Mouse (Mus musculus) embryonic facial prominence, embryonic 10.5 days (tissue): Measurements from ENCODE around the gene Mta1. TPM values are rescaled to one million over a fixed set of nuclear protein-coding genes. Genes with fewer than 3 reads are reported as not detected.
A peak's percentile ranks its signal among the peaks of the same experiment; 100 is the strongest.

Experiments
- DNase-seq: peaks from one replicate; pipeline ENCODE4 v3.0.0-alpha.2; 2017; ENCODE audit warnings: low spot score
- H3K27ac ChIP-seq: fragments of 300-500 bp; sonication (generic); replicated peaks from 2 replicates; pipeline ENCODE4 v1.5.1; 2016; ENCODE audit warnings: mild to moderate bottlenecking
- H3K27me3 ChIP-seq: fragments of 300-500 bp; sonication (generic); replicated peaks from 2 replicates; pipeline ENCODE4 v1.6.1; 2016; ENCODE audit warnings: low read depth, mild to moderate bottlenecking; ENCODE audit not compliant: poor library complexity, severe bottlenecking
- H3K36me3 ChIP-seq: fragments of 300-500 bp; sonication (generic); replicated peaks from 2 replicates; pipeline ENCODE4 v1.6.1; 2016; ENCODE audit warnings: mild to moderate bottlenecking, moderate library complexity
- H3K4me1 ChIP-seq: fragments of 300-500 bp; sonication (generic); 2 replicates; pipeline ENCODE4 v1.6.1; 2016
- H3K4me3 ChIP-seq: fragments of 300-500 bp; sonication (generic); 2 replicates; pipeline ENCODE4 v1.5.1; 2016; ENCODE audit warnings: mild to moderate bottlenecking, moderate library complexity
- H3K9me3 ChIP-seq: fragments of 300-500 bp; sonication (generic); 2 replicates; pipeline ENCODE4 v1.6.1; 2016; ENCODE audit warnings: mild to moderate bottlenecking
- WGBS: fragments of 180-500 bp; shearing (Covaris S2); methylation state at CpG from one replicate; pipeline ENCODE4 v1.1.7; 2016; 5-methylcytosine and 5-hydroxymethylcytosine counted together
- polyA plus RNA-seq: library from polyadenylated mRNA; unstranded; fragments of >200 nt; fragmentation: Nextera tagmentation; extraction: Ambion mirVana; gene quantifications from 2 replicates; pipeline ENCODE4 v1.2.1, GENCODE M21; 2016

Mta1 gene
- polyA plus RNA-seq, result 20.3 and 21.0 TPM in 2 replicates

- no peaks in the 10 kb centered on the region for H3K27me3 ChIP-seq
- H3K27ac ChIP-seq, result peak within 1 kb of the TSS; percentile 99
- H3K4me3 ChIP-seq, result peak within 1 kb of the TSS; percentile 99
- H3K9me3 ChIP-seq, result no peaks in the 10 kb centered on the region
- peak; percentile 79 for DNase-seq
- H3K36me3 ChIP-seq, result peaks cover 37% of the 10 kb centered on the region
- WGBS, result 3% methylated on average over 53 of the region's 53 CpGs
- peaks cover 41% of the 10 kb centered on the region for H3K4me1 ChIP-seq
Observed at GRCm38 (mm10) chr12:113097749-113098281, at the start of gene Mta1. Mta1 (plus strand) TSS chr12:113098278.

GRCm38 (mm10) chr12:113049836-113050235, 48.2 kb upstream of the Mta1 start:
- no peaks in the 10 kb centered on the region for H3K9me3 ChIP-seq
- H3K4me1 ChIP-seq, result peaks cover 19% of the 10 kb centered on the region
- no peak overlapping the region for H3K27ac ChIP-seq
- peaks cover 94% of the 10 kb centered on the region for H3K36me3 ChIP-seq
- H3K4me3 ChIP-seq, result no peak overlapping the region
- H3K27me3 ChIP-seq, result no peaks in the 10 kb centered on the region
- DNase-seq, result no peak
- WGBS, result 93% methylated on average over 9 of the region's 9 CpGs

GRCm38 (mm10) chr12:113050671-113051070, 47.4 kb upstream of the Mta1 start:
- Histone ChIP-seq H3K9me3 (no peaks in the 10 kb centered on the region), H3K36me3 (peaks cover 94% of the 10 kb centered on the region)
- WGBS, result 82% methylated on average over 12 of the region's 12 CpGs

GRCm38 (mm10) chr12:113051628-113052403, 46.3 kb upstream of the Mta1 start:
- no peaks in the 10 kb centered on the region for H3K9me3 ChIP-seq
- H3K4me1 ChIP-seq, result peaks cover 19% of the 10 kb centered on the region
- H3K27me3 ChIP-seq, result no peaks in the 10 kb centered on the region
- H3K4me3 ChIP-seq, result no peak overlapping the region; the same call in 1 of the 2 replicates
- peak overlapping the region; percentile 82 for H3K27ac ChIP-seq
- WGBS, result 40% methylated on average over 9 of the region's 9 CpGs
- DNase-seq, result peak; percentile 54
- H3K36me3 ChIP-seq, result peaks cover 93% of the 10 kb centered on the region

More at GRCm38 (mm10) chr12:113050671-113051070, 47.4 kb upstream of the Mta1 start:
- Histone ChIP-seq H3K4me3 (no peak overlapping the region), H3K27ac (no peak overlapping the region), H3K4me1 (peaks cover 19% of the 10 kb centered on the region), H3K27me3 (no peaks in the 10 kb centered on the region)
- DNase-seq, result peak; percentile 15

GRCm38 (mm10) chr12:113056089-113056488, 42.0 kb upstream of the Mta1 start:
- Histone ChIP-seq H3K4me3 (no peak overlapping the region), H3K27me3 (no peaks in the 10 kb centered on the region), H3K9me3 (no peaks in the 10 kb centered on the region), H3K27ac (no peak overlapping the region), H3K36me3 (peaks cover 96% of the 10 kb centered on the region), H3K4me1 (peaks cover 12% of the 10 kb centered on the region)
- DNase-seq, result no peak
- WGBS, result 88% methylated on average over 8 of the region's 8 CpGs

GRCm38 (mm10) chr12:113060178-113060577, 37.9 kb upstream of the Mta1 start:
- no peaks in the 10 kb centered on the region for H3K9me3 ChIP-seq
- H3K27ac ChIP-seq, result no peak overlapping the region
- no peaks in the 10 kb centered on the region for H3K27me3 ChIP-seq
- H3K4me1 ChIP-seq, result no peaks in the 10 kb centered on the region
- no peak for DNase-seq
- no peak overlapping the region for H3K4me3 ChIP-seq
- peaks cover 94% of the 10 kb centered on the region for H3K36me3 ChIP-seq
- 89% methylated on average over 5 of the region's 5 CpGs for WGBS

- Histone ChIP-seq H3K36me3 (peaks cover 97% of the 10 kb centered on the region), H3K27ac (no peak overlapping the region), H3K4me1 (no peaks in the 10 kb centered on the region), H3K27me3 (no peaks in the 10 kb centered on the region), H3K4me3 (no peak overlapping the region), H3K9me3 (no peaks in the 10 kb centered on the region)
- no peak for DNase-seq
- WGBS, result 90% methylated on average over 9 of the region's 9 CpGs
Observed at GRCm38 (mm10) chr12:113061606-113062005, 36.5 kb upstream of the Mta1 start.

GRCm38 (mm10) chr12:113062201-113062600, 35.9 kb upstream of the Mta1 start:
- no peak overlapping the region for H3K4me3 ChIP-seq
- WGBS, result 86% methylated on average over 10 of the region's 10 CpGs
- no peak overlapping the region for H3K27ac ChIP-seq
- H3K27me3 ChIP-seq, result no peaks in the 10 kb centered on the region
- DNase-seq, result no peak
- H3K9me3 ChIP-seq, result no peaks in the 10 kb centered on the region
- peaks cover 97% of the 10 kb centered on the region for H3K36me3 ChIP-seq
- H3K4me1 ChIP-seq, result no peaks in the 10 kb centered on the region

- no peaks in the 10 kb centered on the region for H3K27me3 ChIP-seq
- no peak overlapping the region for H3K4me3 ChIP-seq
- H3K27ac ChIP-seq, result no peak overlapping the region
- peaks cover 97% of the 10 kb centered on the region for H3K36me3 ChIP-seq
- H3K4me1 ChIP-seq, result no peaks in the 10 kb centered on the region
- H3K9me3 ChIP-seq, result no peaks in the 10 kb centered on the region
- 87% methylated on average over 7 of the region's 7 CpGs for WGBS
- no peak for DNase-seq
Observed at GRCm38 (mm10) chr12:113063700-113064099, 34.4 kb upstream of the Mta1 start.

GRCm38 (mm10) chr12:113068002-113068401, 30.1 kb upstream of the Mta1 start:
- H3K36me3 ChIP-seq, result peaks cover 89% of the 10 kb centered on the region
- no peaks in the 10 kb centered on the region for H3K9me3 ChIP-seq
- WGBS, result 88% methylated on average over 7 of the region's 7 CpGs
- no peak for DNase-seq
- H3K27ac ChIP-seq, result no peak overlapping the region
- 0 out of 2 replicates have a peak, but pooled peaks cover under 1% of the 10 kb centered on the region for H3K4me1 ChIP-seq
- H3K27me3 ChIP-seq, result no peaks in the 10 kb centered on the region
- H3K4me3 ChIP-seq, result no peak overlapping the region

GRCm38 (mm10) chr12:113069389-113069788, 28.7 kb upstream of the Mta1 start:
- DNase-seq, result no peak
- Histone ChIP-seq H3K4me3 (no peak overlapping the region), H3K27ac (no peak overlapping the region), H3K4me1 (peaks cover 14% of the 10 kb centered on the region), H3K36me3 (peaks cover 75% of the 10 kb centered on the region), H3K9me3 (no peaks in the 10 kb centered on the region), H3K27me3 (no peaks in the 10 kb centered on the region)
- WGBS, result 96% methylated on average over 6 of the region's 6 CpGs

GRCm38 (mm10) chr12:113071321-113071720, 26.8 kb upstream of the Mta1 start:
- peaks cover 27% of the 10 kb centered on the region for H3K4me1 ChIP-seq
- 94% methylated on average over 6 of the region's 6 CpGs for WGBS
- no peaks in the 10 kb centered on the region for H3K9me3 ChIP-seq
- no peak for DNase-seq
- peaks cover 60% of the 10 kb centered on the region for H3K36me3 ChIP-seq
- no peak overlapping the region for H3K4me3 ChIP-seq
- H3K27me3 ChIP-seq, result no peaks in the 10 kb centered on the region
- H3K27ac ChIP-seq, result no peak overlapping the region

GRCm38 (mm10) chr12:113071827-113072226, 26.3 kb upstream of the Mta1 start:
- Histone ChIP-seq H3K27ac (no peak overlapping the region), H3K27me3 (no peaks in the 10 kb centered on the region), H3K4me3 (no peak overlapping the region), H3K4me1 (peaks cover 27% of the 10 kb centered on the region), H3K9me3 (no peaks in the 10 kb centered on the region), H3K36me3 (peaks cover 55% of the 10 kb centered on the region)
- WGBS, result 79% methylated on average over 6 of the region's 6 CpGs
- DNase-seq, result no peak
